Mouse (Mus musculus) megakaryocyte progenitor cell, adult 5-6 weeks (primary cell): ENCODE results near the gene Csf1. TPM values are rescaled to one million over a fixed set of nuclear protein-coding genes. Genes with fewer than 3 reads are reported as not detected.
"Not testable (repeated sequence)": the region's sequence is repeated elsewhere in the genome, so short reads cannot be mapped to it uniquely, and the experiment has no call there.

ENCODE experiments used
- ATAC-seq: replicated peaks from 2 replicates; pipeline ENCODE4 v1.8.0; 2016; ENCODE audit warnings: mild to moderate bottlenecking, moderate TSS enrichment, inconsistent platforms; ENCODE audit not compliant: poor library complexity
- total RNA-seq, 2 experiments: library from RNA; stranded (forward) in 1 of 2; stranded (reverse) in 1 of 2; fragments of 157-497, 149-512 nt in 1 of 2; fragments of 200-1000 nt in 1 of 2; gene quantifications; 2 replicates each; pipeline versions ENCODE4 v1.2.3 to v1.2.4; 2015 to 2017

Csf1 gene
- total RNA-seq, 2 experiments from 2014 or later: 2.2 to 4.6 TPM

DNA sequence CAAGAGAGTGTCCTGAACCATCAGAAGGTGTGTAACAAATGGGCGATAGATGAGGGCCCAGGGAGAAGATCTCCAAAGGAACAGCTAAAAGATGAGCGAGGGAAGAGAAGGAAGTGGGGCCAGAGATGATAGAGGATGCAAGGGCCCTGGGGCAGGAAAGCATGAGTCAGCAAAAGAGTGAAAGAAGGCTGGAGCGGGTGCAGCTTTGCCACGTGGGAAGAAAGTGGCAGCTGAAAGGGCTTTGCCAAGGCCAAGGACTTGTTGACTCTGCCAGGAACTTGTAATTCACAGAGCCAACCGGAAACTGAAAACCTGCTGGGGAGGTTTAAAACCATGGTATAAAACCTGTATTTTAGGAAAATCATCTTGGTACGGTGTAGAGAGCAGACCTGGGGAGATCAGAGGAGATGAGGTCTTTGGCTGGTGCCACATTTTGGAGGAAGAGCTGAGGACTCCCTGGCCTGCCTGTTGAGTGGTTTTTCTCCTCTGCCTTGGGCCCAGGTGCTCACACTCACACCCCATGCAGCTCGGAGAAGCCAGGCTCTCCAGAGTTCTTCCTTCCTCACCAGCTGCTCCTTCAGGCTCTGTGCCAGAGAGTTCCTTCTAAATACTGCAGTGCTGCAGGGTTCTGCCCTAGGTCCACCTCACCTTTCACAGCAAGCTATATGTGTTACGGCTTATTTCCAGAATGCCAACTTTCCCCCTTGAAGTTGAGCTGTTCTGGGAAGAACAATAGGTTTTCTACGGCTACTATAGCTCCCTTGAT is 9.3 kb downstream of the Csf1 start:
- 0 out of 2 replicates have a peak, but pooled peaks have one; percentile 35 for ATAC-seq

DNA sequence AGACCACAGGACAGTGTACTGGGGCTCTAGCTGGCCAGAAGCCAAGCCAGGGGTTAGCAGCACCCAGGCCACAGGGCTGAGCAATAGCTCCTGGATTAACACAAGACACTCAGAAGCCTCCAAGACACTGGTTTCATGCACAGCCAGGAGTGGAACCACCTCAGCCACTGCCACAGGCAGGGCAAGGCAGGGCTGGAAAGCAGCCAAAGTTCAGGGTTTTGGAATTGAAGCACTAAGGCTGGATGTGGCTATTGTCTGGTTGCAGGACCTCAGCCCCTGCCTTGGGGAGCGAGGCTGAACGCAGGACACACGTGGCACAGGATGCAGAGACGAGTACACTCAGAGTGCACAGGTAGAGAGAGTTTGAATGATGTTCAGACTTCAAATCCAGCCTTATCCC is 10.8 kb downstream of the Csf1 start:
- ATAC-seq: no peak

DNA sequence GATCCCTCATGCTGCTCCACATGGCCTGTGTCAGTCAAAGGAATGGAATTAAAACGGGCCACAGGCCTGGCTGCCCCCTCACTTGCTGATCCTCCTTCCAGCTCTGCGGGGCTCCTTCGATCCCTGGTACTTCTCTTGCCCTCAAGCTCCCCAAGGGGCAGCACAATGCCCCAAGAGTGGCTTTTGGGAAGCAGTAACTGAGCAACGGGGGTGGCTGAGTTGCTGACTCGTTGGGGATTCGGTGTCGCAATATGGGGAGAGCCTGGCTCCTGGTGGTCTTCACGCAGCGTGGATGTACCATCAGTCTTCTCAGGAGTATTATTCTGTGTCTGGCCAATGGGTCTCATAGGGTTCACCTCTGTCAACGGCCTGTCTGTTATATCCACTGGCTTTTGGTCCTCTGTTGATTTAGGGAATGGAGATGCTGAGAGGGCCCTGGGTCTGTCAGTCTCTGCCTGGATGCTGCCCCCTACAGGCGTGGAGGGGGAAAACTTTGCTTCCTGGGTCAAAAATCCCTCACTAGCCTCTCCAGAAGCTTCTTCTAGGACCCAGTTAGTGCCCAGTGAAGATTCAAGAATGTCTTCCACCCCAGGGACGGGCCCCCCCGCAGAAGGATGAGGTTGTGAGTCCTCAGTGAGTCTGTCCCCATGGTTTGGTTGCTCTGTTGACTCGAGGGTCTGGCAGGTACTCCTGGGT is 11.9 kb downstream of the Csf1 start:
- ATAC-seq: peak; percentile 42

DNA sequence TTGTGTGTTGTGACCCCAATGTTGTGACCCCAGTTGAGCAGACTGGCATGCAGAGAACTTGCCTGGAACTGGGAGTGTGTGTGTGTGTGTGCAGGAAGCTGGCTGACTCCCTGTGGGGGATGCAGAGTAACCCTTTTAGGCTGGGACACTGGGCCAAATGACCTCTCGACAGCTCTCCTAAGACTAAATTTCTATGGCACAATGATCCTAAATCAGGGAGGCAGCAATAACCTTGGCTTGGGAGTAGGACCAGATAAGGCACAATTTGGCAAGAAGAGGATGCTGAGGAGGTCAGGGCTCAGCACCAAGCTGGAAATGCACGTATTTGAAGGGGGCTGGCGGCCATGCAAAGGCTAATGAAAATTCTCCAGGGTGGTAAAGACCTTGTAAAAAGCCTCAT is 14.2 kb downstream of the Csf1 start:
- ATAC-seq: no peak

DNA sequence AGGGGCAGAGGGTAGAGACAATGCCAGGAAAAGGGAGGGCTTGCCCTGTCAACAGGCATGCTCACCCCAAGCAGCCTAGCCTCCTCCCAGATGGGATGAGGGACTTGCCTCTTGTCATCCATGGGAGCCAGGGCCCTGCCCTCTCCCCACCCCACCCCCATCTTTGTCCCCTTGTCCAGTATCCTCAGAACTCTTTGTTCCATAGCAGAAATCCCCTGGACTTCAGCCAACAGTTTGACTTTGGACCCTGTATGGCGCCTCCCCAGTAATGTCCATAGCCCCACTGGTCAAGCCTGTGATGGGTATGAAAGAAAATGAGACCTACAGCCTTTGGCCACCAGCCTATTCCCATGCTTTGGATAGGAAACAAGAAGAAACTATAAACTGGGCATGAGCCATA is 16.6 kb downstream of the Csf1 start:
- no peak for ATAC-seq

DNA sequence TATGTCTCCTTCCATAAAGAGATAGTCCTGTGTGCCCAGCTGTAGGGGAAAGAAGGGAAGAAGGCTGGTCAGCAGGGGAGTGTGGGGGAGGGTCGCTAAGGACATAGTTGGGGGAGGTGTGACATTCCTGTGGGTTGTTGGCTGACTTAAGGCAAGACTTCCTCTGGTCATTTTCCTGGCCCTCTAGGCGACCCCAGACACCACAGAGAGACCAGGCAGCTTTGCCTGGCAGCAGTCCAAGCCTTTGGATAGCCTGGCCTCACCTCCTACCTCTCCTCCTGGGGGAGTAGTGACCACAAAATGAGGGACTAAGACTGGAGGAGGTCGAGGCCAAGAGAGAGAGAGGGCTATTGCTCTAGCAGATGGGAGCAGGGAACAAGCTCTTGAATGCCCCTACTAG is 17.2 kb downstream of the Csf1 start:
- no peak for ATAC-seq

DNA sequence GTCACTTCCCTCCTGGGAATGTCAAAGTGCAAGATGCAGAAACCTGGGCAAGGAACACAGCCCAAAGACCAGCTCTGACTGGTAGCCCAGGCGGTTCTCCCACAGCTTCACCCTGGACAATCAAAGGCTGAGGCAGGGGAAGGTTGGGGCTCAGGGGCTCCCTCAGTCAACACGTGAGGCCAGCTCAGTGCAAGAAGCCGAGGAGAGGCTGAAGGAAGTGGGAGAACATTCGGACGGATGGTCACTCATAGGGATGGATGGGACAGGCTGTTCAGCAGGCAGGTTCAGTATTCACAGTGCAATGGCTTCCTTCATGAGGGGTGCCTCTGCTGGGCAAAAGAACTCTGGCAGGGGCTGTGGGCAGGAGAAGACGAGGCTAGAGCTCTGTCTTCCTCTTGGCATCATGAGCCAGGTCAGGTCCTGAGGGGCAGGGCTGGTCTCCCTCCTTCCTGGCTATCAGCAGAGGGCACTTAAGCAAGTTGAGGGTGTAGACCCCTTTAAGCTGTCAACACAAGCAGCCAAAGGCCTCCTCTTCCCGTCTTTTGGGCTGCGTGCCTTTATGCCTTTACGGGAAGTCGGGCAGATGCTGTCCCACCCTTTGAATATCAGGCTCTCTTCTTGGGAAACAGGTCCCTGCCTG is 18.1 kb downstream of the Csf1 start:
- ATAC-seq: no peak

DNA sequence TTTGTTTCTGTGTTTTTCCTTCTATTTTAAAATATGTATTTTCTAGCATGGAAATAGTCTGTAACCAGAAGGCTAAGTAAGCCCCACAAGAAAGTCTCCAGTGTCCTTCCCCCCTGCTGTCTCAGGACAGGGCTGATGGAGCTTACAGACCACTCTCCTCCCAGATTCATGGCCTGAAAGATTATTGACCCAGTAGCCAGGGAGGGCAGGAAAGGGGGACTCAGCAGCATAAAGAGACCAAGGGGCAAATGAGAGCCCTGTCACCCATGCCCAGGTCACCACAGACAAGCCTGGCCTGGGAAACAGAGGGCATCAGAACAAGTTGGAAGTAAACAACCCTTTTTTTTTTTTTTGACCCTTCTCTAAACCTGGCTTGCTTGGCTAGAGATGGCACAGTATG is 18.9 kb downstream of the Csf1 start:
- no peak for ATAC-seq

DNA sequence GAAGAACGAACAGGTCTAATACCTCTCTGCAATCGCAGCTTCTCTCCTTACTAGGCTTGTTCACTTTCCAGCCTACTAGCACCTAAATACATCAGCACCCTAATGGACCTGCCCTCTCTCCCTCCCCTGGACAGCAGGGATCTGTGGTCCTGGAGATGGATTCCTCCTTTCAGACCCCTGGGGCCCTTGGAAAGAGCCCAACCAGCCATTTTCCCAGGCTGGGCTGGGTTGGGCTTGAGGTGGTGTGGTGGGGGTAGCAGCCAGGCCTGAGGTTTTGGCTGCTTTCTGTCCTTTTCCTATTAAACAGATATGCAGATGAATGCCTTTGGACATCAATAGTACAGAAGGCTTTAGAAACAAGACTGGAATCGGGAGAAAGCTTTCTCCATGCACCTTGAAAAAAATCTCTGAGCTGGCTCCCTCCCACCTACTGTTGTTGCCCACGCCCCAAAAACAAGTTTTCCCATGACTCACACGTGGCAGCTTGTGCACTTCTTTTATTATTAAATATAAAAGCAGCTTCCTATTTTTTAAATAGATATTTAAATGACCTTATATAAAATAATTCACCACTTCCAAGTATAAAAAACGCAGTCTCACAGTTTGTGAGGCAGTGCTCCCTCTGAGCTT is 19.6 kb downstream of the Csf1 start:
- ATAC-seq: peak; percentile 44

DNA sequence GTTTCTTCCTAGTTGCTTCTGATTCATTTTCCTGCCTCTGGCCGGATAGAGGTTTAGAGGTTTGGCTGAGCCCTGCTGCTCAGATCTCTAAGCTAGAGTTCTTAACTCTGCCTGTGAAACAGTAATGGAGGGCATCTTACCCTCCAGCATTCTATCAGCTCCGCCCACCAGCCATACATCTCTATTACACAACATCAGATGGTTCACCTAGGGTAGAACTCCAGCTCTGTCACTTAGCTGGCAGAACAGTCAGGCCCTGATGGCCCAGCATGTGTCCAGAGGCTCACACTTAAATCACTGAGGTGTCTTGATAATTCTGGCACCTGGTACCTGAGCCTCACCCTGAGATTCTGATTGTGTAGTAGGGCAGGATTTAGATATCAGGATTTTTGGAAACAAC is 20.3 kb downstream of the Csf1 start:
- ATAC-seq: 0 out of 2 replicates have a peak, but pooled peaks have one; percentile 23

DNA sequence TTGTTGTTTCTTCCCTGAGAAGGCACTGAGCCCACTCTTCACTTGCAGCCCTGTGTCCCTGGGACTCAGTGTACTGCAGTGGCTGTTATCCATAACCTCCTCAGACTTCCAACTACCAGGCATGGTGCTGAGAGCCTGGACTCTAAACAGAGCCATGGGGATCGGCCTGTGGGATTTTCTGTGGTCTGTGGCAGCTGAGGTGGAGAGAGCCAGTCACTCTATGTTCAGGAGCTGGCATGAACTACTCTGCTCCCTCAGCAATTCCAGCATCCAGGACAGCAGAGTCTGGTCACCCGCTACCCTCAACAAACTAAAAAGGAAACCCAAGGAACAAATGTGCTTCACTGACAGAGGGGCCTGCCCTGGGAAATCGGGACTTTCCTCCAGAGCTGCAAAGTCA is 20.8 kb downstream of the Csf1 start:
- no peak for ATAC-seq

DNA sequence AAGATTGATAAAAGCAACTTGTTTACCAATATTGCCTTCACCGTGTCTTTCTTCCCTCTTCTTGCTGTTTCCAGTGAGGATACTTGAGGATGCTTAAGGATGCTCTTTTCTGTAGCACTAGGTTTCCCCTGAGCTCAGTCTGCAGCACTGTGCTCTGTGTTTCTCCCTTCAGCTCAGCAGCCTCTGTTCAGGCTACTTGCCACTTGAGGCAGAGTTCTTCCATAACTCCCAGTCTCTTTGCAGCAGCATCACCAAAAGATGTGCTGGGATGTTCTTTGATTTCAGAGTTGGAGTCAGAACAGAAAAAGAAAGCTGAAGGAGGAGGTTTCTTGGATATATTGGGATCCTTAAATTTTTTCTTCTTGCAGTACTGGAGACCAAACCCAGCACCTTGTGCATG is 21.6 kb downstream of the Csf1 start:
- no peak for ATAC-seq

DNA sequence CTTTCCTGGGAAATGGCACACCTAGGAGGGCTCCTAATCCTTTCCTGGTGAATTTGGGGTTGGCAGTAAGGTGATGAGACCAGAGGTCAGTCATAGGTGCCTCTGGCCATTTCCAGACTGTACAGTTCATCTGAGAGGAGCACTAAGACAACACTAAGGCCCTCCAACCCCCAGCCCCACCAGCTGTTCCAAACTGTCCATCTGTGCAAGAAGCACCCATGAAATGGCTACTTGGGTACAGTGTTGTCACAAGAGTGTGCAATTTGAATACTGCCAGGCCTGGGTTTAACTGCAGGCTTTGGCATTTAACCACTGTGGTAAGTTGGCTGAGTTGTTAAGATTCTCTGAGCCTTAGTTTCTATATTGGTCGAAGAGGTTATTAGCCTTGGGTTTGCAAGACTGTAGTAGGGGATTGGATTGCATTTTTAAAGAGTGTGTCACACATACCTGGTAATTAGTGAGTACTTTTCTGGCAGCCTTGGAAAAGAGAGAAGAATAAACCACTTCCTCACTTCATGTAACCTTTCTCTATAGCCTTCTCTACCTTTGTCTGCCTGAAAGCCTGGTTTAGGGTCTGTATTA is 22.6 kb downstream of the Csf1 start:
- ATAC-seq: no peak

DNA sequence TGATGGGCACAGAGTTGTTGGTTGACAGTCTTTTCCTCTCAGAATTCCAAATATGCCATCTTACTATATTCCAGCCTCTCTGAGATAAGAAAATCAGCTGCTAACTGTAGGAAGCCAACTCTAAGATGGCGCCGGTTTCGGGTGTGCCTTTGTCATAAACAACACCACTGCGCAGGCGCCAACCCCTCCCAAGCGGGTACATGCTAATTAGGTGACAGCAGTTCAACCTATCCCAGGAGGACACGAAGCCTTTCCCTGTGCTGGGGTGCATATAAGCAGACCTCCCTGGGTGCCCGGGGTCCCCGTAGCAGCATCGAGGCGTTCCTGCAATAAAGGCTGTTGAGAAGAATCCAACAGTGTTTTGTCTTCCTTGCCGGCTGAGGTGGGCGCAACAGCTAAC is 24.6 kb downstream of the Csf1 start:
- ATAC-seq: not testable (repeated sequence)

DNA sequence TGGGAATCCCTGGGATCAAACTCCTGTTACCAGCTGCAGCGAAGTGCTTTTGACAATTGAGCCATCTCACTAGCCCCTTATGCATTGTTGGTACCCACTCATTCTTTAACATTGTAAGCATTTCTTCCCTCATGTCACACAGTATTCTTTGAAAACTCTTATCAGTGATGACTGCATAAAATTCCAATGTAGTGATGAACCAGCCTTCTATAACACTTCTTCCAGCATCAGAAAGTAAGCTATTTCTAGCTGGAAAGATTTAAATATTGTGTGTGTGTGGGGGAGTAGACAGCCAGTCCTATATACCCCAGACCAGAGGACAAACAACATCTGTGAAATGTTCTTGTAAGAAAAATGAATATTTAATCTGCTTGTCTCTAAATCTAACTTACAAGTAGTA is 26.9 kb downstream of the Csf1 start:
- no peak for ATAC-seq

DNA sequence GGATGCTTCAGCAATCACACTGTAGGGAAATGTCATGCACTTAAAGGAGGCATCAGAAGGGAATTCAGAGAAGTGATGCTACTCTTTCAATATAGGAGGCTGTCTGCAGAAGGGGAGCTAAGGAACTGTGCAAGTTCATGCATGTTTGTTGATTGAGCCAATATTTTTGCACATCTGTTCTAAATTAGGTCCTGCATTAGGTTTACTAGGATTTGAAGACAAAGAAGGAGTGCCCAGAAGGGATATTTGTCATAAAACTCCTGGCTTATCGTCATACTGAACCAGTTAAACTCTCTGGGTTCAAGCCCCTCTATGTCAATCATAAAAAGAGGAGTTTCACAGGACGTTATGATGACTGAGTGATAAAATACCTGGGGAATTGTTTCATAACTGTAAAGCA is 30.0 kb downstream of the Csf1 start:
- ATAC-seq: no peak

DNA sequence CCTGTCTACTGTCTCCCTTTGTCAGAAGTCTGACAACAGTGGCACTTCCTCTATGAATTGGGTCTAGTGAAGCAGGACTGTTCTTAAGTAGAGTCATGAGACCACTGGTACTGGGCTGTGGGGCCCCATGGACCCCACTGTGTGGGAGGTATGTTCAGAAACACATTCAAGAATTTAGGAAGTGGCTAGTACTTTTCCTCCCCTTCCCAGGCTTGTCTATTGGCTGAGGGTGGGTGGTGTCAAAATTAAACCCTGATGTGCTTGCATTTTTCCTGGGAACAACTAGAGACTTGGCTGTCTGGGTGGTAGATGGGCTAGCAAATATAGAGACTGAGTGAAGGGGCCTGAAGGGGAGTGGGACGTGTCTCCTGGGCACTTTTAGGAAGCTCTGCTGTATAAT is 31.8 kb downstream of the Csf1 start:
- no peak for ATAC-seq

DNA sequence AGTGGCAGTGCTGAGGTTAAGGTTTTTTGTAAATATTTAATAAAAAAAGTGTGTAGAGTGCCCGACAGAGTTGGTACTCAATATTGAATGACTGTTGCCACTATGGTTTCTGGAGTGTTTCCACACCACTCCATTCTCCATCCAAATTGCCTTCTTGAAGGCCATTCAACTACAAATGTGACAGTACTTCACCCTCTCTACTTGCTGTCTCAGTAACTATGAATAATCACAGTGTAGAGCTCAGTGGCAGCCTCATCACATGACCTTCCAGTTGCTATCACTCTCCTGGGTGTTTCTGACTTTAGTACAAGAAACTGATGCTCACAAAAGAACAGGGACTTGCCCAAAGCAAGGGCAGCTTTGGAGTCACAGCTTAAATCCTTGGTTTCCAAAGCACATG is 44.3 kb downstream of the Csf1 start:
- no peak for ATAC-seq

DNA sequence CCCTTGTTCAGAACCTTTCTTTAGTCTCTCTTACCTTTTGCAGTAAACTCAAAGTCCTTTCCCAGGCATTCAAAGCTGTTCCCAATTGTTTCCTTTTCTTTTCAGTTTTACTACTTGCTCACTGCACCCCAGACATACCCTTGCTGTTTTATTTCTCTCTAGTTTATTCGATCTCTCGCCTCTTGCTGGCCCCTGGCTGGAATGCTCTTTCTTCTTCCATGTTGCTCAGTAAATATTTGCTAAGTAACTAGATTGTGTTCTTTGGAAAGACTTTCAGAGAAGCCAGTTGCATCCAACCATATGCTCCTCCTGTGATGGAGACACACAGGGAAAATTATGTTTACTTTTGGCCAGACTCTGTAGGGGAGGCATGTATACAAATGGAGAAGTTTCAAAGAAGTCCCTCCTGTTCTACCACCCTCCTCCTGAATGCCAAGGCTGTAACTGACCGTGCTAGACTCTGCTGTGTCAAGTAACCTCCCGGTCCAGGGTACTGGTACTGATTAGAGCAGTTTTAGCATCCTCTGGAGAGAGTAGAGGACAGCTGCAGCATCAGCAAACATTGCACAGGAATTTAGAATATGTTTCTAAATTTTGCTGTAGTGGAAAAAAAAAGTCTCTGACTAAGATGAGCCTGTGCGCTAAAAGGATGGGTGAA is 45.9 kb downstream of the Csf1 start:
- no peak for ATAC-seq

DNA sequence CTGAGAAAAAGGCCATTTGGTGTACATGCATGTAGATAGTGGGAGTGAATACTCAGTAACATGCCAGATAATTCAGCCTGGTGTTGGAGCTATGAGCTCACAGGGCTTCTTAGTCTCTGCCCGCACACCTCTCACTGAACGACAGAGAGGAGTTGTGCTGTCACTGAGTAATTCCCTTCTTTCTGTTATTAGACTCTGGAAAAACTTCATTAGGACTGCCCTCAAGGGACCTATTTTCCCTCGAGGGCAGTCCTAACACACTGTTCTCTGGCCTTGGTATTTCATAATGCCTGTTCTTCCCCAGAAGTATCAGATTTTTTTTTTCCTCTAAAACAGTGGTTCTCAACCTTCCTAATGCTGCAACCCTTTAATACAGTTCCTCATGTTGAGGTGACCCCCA is 48.2 kb downstream of the Csf1 start:
- no peak for ATAC-seq

DNA sequence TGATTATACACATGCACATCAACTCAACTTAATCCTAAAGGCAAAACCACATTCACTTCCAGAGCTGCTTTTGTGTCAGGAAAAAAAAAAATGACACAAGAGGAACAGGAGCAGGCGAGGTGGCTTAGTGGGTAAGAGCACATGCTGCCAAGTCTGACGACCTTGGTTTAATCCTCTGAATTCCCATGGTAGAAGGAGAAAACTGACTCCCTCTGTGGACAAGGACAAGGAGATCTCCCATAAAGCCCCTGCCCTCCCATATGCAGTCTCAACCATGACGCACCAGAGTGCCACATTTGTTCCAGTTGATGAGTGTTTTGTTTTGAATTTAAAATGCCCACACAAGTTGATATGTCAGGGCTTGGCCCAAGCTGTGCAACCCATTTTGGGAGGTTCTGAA is 51.1 kb downstream of the Csf1 start:
- no peak for ATAC-seq
